Mouse (Mus musculus) CH12.LX (cell line): ENCODE measurements around the gene Hdac4. TPM values are rescaled to one million over a fixed set of nuclear protein-coding genes. Genes with fewer than 3 reads are reported as not detected.

Experiments used
- DNase-seq: peaks from one replicate; pipeline ENCODE4 v3.0.0-alpha.2; 2013; ENCODE audit errors: extremely low read depth
- H3K27ac ChIP-seq: 2 replicates; pipeline ENCODE4 v1.5.1; 2012; ENCODE audit warnings: low read depth, mild to moderate bottlenecking, control low read depth, moderate library complexity; ENCODE audit not compliant: insufficient read depth
- H3K27me3 ChIP-seq: replicated peaks from 2 replicates; pipeline ENCODE3; 2012; ENCODE audit warnings: inconsistent platforms
- H3K36me3 ChIP-seq, 2 experiments: replicated peaks in 1 of 2; 2 replicates each; pipeline versions ENCODE3 to v1.6.1; 2012; ENCODE audit warnings: inconsistent platforms in 1 of 2, low read length in 1 of 2, mild to moderate bottlenecking in 1 of 2, mixed read lengths in 1 of 2, moderate library complexity in 1 of 2; ENCODE audit not compliant: control insufficient read depth in 1 of 2, insufficient read depth in 1 of 2
- H3K4me1 ChIP-seq, 2 experiments: 2 replicates each; pipeline ENCODE4 v1.6.1; 2012; ENCODE audit warnings: inconsistent platforms in 1 of 2, moderate library complexity in 1 of 2; ENCODE audit not compliant: insufficient read depth in 2 of 2, control insufficient read depth in 1 of 2
- H3K4me2 ChIP-seq: 2 replicates; pipeline ENCODE4 v1.6.1; 2012; ENCODE audit warnings: low read depth, mild to moderate bottlenecking, control low read depth; ENCODE audit not compliant: poor library complexity, insufficient read depth, severe bottlenecking
- H3K4me3 ChIP-seq, 3 experiments: fragments of 150-350 bp in 1 of 3; sonication (generic) in 1 of 3; replicated peaks in 1 of 3; 2 replicates each; pipeline versions ENCODE3 to v1.5.1; 2011 to 2012; ENCODE audit warnings: low read depth in 2 of 3, low read length in 2 of 3, mild to moderate bottlenecking in 2 of 3, moderate library complexity in 2 of 3, control low read depth in 1 of 3, improper control_type of control experiment in 1 of 3, inconsistent platforms in 1 of 3, mixed read lengths in 1 of 3; ENCODE audit not compliant: poor library complexity in 1 of 3
- H3K79me2 ChIP-seq: replicated peaks from 2 replicates; pipeline ENCODE4 v1.6.1; 2012; ENCODE audit warnings: mild to moderate bottlenecking, moderate library complexity; ENCODE audit not compliant: control insufficient read depth, poor library complexity, insufficient read depth, severe bottlenecking; ENCODE audit errors: extremely low read depth
- H3K9ac ChIP-seq: 2 replicates; pipeline ENCODE4 v1.6.1; 2012; ENCODE audit warnings: low read depth, mild to moderate bottlenecking, control low read depth, moderate library complexity; ENCODE audit not compliant: insufficient read depth
- H3K9me3 ChIP-seq: replicated peaks from 2 replicates; pipeline ENCODE3; 2012; ENCODE audit warnings: low read length, inconsistent platforms, mixed read lengths
- BHLHE40 ChIP-seq: IDR thresholded peaks from 2 replicates; pipeline ENCODE4 v1.6.1; 2011; ENCODE audit warnings: mild to moderate bottlenecking, low read depth, low read length, improper control_type of control experiment
- CHD1 ChIP-seq: IDR thresholded peaks from 2 replicates; pipeline ENCODE4 v1.6.1; 2012; ENCODE audit warnings: low read depth, low read length, improper control_type of control experiment, inconsistent platforms
- CTCF ChIP-seq, 2 experiments: IDR thresholded peaks in 1 of 2; conservative IDR thresholded peaks in 1 of 2; 2 replicates each; pipeline ENCODE4 v1.5.1; 2011 to 2012; ENCODE audit warnings: low read depth in 2 of 2, low read length in 2 of 2, improper control_type of control experiment in 1 of 2, inconsistent platforms in 1 of 2, mild to moderate bottlenecking in 1 of 2, moderate library complexity in 1 of 2
- GABPA ChIP-seq: IDR thresholded peaks from 2 replicates; pipeline ENCODE4 v1.6.1; 2012; ENCODE audit warnings: low read depth, low read length, improper control_type of control experiment, inconsistent platforms; ENCODE audit not compliant: insufficient replicate concordance
- HCFC1 ChIP-seq: IDR thresholded peaks from 2 replicates; pipeline ENCODE4 v1.6.1; 2012; ENCODE audit warnings: low read depth, mild to moderate bottlenecking, inconsistent platforms, low read length, improper control_type of control experiment
- JUN ChIP-seq: IDR thresholded peaks from 2 replicates; pipeline ENCODE4 v1.6.1; 2011; ENCODE audit warnings: low read depth, mild to moderate bottlenecking, low read length, improper control_type of control experiment, moderate library complexity; ENCODE audit not compliant: insufficient read depth
- JUND ChIP-seq: conservative IDR thresholded peaks from 2 replicates; pipeline ENCODE4 v1.6.1; 2011; ENCODE audit warnings: low read depth, low read length, improper control_type of control experiment
- KAT2A ChIP-seq: IDR thresholded peaks from 2 replicates; pipeline ENCODE4 v1.6.1; 2012; ENCODE audit warnings: low read length, improper control_type of control experiment, inconsistent platforms; ENCODE audit not compliant: insufficient replicate concordance
- MAFK ChIP-seq: IDR thresholded peaks from 2 replicates; pipeline ENCODE4 v1.6.1; 2011; ENCODE audit warnings: low read length, improper control_type of control experiment; ENCODE audit not compliant: insufficient replicate concordance
- MAZ ChIP-seq: IDR thresholded peaks from 2 replicates; pipeline ENCODE4 v1.6.1; 2012; ENCODE audit warnings: low read depth, mild to moderate bottlenecking, inconsistent platforms, low read length, improper control_type of control experiment, moderate library complexity
- MYC ChIP-seq: IDR thresholded peaks from 2 replicates; pipeline ENCODE4 v1.6.1; 2011; ENCODE audit warnings: low read depth, mild to moderate bottlenecking, improper control_type of control experiment, low read length
- NELFE ChIP-seq: IDR thresholded peaks from 2 replicates; pipeline ENCODE4 v1.6.1; 2011; ENCODE audit warnings: low read depth, low read length, improper control_type of control experiment
- POLR2A ChIP-seq: IDR thresholded peaks from 2 replicates; pipeline ENCODE4 v1.6.1; 2011; ENCODE audit warnings: low read depth, mild to moderate bottlenecking, improper control_type of control experiment, low read length
- POLR2AphosphoS2 ChIP-seq: IDR thresholded peaks from 2 replicates; pipeline ENCODE4 v1.6.1; 2011; ENCODE audit warnings: low read depth, low read length, improper control_type of control experiment
- SIN3A ChIP-seq: IDR thresholded peaks from 2 replicates; pipeline ENCODE4 v1.6.1; 2012; ENCODE audit warnings: low read length, improper control_type of control experiment, inconsistent platforms
- SMC3 ChIP-seq: IDR thresholded peaks from 2 replicates; pipeline ENCODE4 v1.6.1; 2011; ENCODE audit warnings: low read depth, low read length, improper control_type of control experiment
- TBP ChIP-seq: conservative IDR thresholded peaks from 2 replicates; pipeline ENCODE4 v1.6.1; 2011; ENCODE audit warnings: low read depth, low read length, improper control_type of control experiment
- USF1 ChIP-seq: IDR thresholded peaks from 2 replicates; pipeline ENCODE4 v1.6.1; 2014; ENCODE audit warnings: low read depth, mild to moderate bottlenecking, inconsistent platforms, low read length, improper control_type of control experiment
- USF2 ChIP-seq: conservative IDR thresholded peaks from 2 replicates; pipeline ENCODE4 v1.6.1; 2011; ENCODE audit warnings: low read depth, low read length, improper control_type of control experiment
- ZC3H11A ChIP-seq: IDR thresholded peaks from 2 replicates; pipeline ENCODE4 v1.6.1; 2012; ENCODE audit warnings: low read depth, mild to moderate bottlenecking, inconsistent platforms, low read length, improper control_type of control experiment
- ZMIZ1 ChIP-seq: IDR thresholded peaks from 2 replicates; pipeline ENCODE4 v1.6.1; 2012; ENCODE audit warnings: low read depth, mild to moderate bottlenecking, inconsistent platforms, low read length, improper control_type of control experiment
- ZNF384 ChIP-seq: IDR thresholded peaks from 2 replicates; pipeline ENCODE4 v1.6.1; 2012; ENCODE audit warnings: low read depth, low read length, improper control_type of control experiment, inconsistent platforms
- dilution Hi-C: fragments of 300-500 bp; cut with MboI; formaldehyde crosslinking; loops from 2 replicates; pipeline ENCODE4 v1.14.3; 2020; ENCODE audit warnings: low sequenced_read_pairs; ENCODE audit not compliant: extremely low pct_unique_long_range_greater_than_20kb, extremely low pct_ligation_motif_present
- in situ Hi-C: fragments of 300-500 bp; cut with MboI; formaldehyde crosslinking; loops from 3 replicates; pipeline ENCODE4 v1.14.3; 2019; ENCODE audit warnings: low sequenced_read_pairs, low pct_ligation_motif_present, low pct_unique_long_range_greater_than_20kb, mixed read lengths
- polyA plus RNA-seq: library from polyadenylated mRNA; unstranded; fragments of >175 nt; gene quantifications from 2 replicates; pipeline ENCODE4 v1.2.1, GENCODE M21; 2012; ENCODE audit warnings: low read depth; ENCODE audit not compliant: insufficient read length
- total RNA-seq, 2 experiments: library from RNA; depleted of rRNA; stranded (reverse); fragments of 300-350 nt in 1 of 2; fragments of >200 nt in 1 of 2; gene quantifications; 2 replicates each; pipeline ENCODE4 v1.2.3; 2012 to 2014

Gene Hdac4
- total and polyA plus RNA-seq, 3 experiments, result 2.4 to 6.3 (median 4.3) TPM

DNA sequence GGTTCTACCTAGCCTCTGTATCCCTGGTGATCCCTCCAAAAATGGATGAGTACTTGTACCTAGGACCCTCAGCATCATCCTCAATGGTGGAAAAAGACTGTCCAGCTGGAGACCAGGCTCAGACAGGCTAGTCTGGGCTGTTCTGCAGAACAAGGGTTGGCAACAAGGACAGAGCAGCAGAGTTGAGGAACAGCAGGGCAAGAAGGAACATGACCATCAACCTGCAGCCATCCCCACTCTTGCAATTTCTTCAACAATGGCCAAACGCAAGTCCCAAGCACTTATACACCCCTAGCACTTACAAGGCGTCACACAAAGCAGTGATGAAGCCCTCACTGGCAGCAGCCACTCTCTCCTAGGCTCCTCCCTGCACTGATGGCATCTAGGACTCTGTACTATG lies 108.2 kb downstream of the Hdac4 start:
- H3K4me1 ChIP-seq, result peaks cover 4 to 31% of the 10 kb centered on the region in 2 experiments
- H3K9ac ChIP-seq, result no peak overlapping the region
- in situ Hi-C loops, result no loop called here
- H3K4me3 ChIP-seq, result no peak overlapping the region
- TF ChIP-seq ZNF384 (no peak), CTCF (conservative IDR thresholded peaks at IDR 0.05 in 1 of 2, IDR thresholded peaks at IDR 0.05 in 1 of 2; ENCODE audit: low read depth in 2 of 2, low read length in 2 of 2) (no peak), GABPA (no peak), TBP (no peak), BHLHE40 (no peak), JUN (no peak), MAZ (no peak), KAT2A (no peak), NELFE (no peak), POLR2AphosphoS2 (no peak), MAFK (no peak), SMC3 (no peak), HCFC1 (no peak), ZC3H11A (no peak)
- H3K36me3 ChIP-seq, result peaks cover 0 to 9% of the 10 kb centered on the region in 2 experiments
- H3K79me2 ChIP-seq, result no peaks in the 10 kb centered on the region
- H3K27me3 ChIP-seq, result no peaks in the 10 kb centered on the region
- no peak for DNase-seq
- no peak overlapping the region for H3K4me2 ChIP-seq
- no peaks in the 10 kb centered on the region for H3K9me3 ChIP-seq
- H3K27ac ChIP-seq, result no peak overlapping the region
- dilution Hi-C loops, result no loop called here

- TF ChIP-seq CTCF (conservative IDR thresholded peaks at IDR 0.05 in 1 of 2, IDR thresholded peaks at IDR 0.05 in 1 of 2; ENCODE audit: low read depth in 2 of 2, low read length in 2 of 2) (no peak), USF2 (no peak), JUND (no peak), NELFE (no peak), ZMIZ1 (no peak), POLR2A (no peak), MAZ (no peak), CHD1 (no peak), SMC3 (no peak), TBP (no peak), MYC (no peak), SIN3A (no peak), USF1 (no peak), KAT2A (no peak)
Observed at GRCm38 (mm10) chr1:92086841-92087240, 108.7 kb downstream of the Hdac4 start.

More at GRCm38 (mm10) chr1:92086841-92087240, 108.7 kb downstream of the Hdac4 start:
- H3K4me3 ChIP-seq, result no peak overlapping the region
- no peaks in the 10 kb centered on the region for H3K79me2 ChIP-seq
- in situ Hi-C loops (no loop called here), dilution Hi-C loops (no loop called here)
- no peak for DNase-seq
- peaks cover 8 to 35% of the 10 kb centered on the region in 2 experiments for H3K4me1 ChIP-seq
- H3K4me2 ChIP-seq, result no peak overlapping the region
- H3K27me3 ChIP-seq, result no peaks in the 10 kb centered on the region
- no peak overlapping the region for H3K9ac ChIP-seq
- no peak overlapping the region for H3K27ac ChIP-seq
- H3K36me3 ChIP-seq, result peaks cover 0 to 9% of the 10 kb centered on the region in 2 experiments
- H3K9me3 ChIP-seq, result no peaks in the 10 kb centered on the region
